ENCODE assay signal across 28 mouse cellular contexts in the genomic region with DNA sequence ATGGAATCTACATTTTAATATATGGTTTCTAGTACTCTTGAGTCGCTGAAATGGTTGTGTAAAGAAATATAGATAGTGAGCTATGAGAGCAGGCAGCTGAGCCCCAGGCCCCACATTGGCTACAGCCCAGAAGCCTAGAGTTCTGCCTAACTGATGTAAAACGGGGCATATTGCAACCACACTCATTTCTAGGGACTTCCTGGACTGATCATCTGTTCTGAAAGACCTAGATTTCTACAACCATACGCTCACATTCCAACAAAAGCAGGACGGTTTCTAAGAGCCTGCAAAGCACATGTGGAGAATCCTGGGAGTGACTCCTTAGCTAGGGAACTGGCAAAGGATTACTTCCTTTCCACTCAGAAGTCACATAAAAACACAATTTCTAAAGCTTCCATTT. TPM values are rescaled to one million over a fixed set of nuclear protein-coding genes. Genes with fewer than 3 reads are reported as not detected.
DNase-seq lines count a peak whose midpoint lies in the region; ATAC-seq lines count a peak whose summit lies in the region.
"Had no signal": no experiment of that assay in that cellular context is flagged by ENCODE, and none has a peak within 500 bp of the region (broad histone marks: within the 10 kb centered on the region; RNA-seq: fewer than 3 reads in every experiment).

No protein-coding gene starts in this region.

- H3K27me3 ChIP-seq in heart, embryonic 12.5 days (replicated peaks), result no peaks in the 10 kb centered on the region
- no peaks in the 10 kb centered on the region for H3K27me3 ChIP-seq in kidney, embryonic 15.5 days
- H3K27me3 ChIP-seq in midbrain, embryonic 11.5 days (ENCODE audit: control insufficient read depth, insufficient read depth, low read length), result no peaks in the 10 kb centered on the region
- H3K27me3 ChIP-seq in midbrain, embryonic 14.5 days (ENCODE audit: control insufficient read depth, insufficient read depth, low read length), result no peaks in the 10 kb centered on the region
- H3K27me3 ChIP-seq: embryonic facial prominence, embryonic 13.5 days; midbrain, embryonic 13.5 days had no signal

- no peak overlapping the region for H3K9ac ChIP-seq in heart, embryonic 12.5 days
- H3K9ac ChIP-seq in kidney, embryonic 15.5 days, result no peak overlapping the region
- no peak overlapping the region for H3K9ac ChIP-seq in midbrain, embryonic 11.5 days (ENCODE audit: low read length)
- no peak overlapping the region for H3K9ac ChIP-seq in midbrain, embryonic 14.5 days (replicated peaks; ENCODE audit: low read length)
- H3K9ac ChIP-seq: embryonic facial prominence, embryonic 13.5 days; hindbrain, embryonic 14.5 days; midbrain, embryonic 13.5 days had no signal

- intact Hi-C loops in heart, postnatal 36 days (cut with DNase I), result no loop called here

- WGBS in heart, embryonic 12.5 days, result 45% methylated on average over 4 of the region's 4 CpGs
- WGBS in kidney, embryonic 15.5 days, result 62% methylated on average over 4 of the region's 4 CpGs
- 84% methylated on average over 4 of the region's 4 CpGs for WGBS in midbrain, embryonic 11.5 days
- 80% methylated on average over 4 of the region's 4 CpGs for WGBS in midbrain, embryonic 14.5 days

- DNase-seq in heart, postnatal 36 days, result no peak
- no peak for DNase-seq in kidney, adult 18-20 months
- DNase-seq in midbrain, embryonic 11.5 days (ENCODE audit: low spot score, missing footprints), result peak; percentile 56
- DNase-seq in midbrain, embryonic 14.5 days, result no peak
- no peak for DNase-seq in embryo, embryonic 9.5 days (ENCODE audit: extremely low spot score)
- DNase-seq: adrenal gland, adult 2 months; cerebellum, adult 11 months; cerebellum, adult 9-11 months; heart, postnatal 4 days; kidney, adult 2 months; kidney, postnatal 10 days; lung, postnatal 14 days; right cerebral cortex, postnatal 14 days; spleen, adult 18-20 months had no signal

- H3K4me3 ChIP-seq in heart, embryonic 12.5 days, result no peak overlapping the region
- no peak overlapping the region for H3K4me3 ChIP-seq in kidney, embryonic 15.5 days (replicated peaks)
- H3K4me3 ChIP-seq in midbrain, embryonic 11.5 days (ENCODE audit: low read depth, low read length), result no peak overlapping the region
- H3K4me3 ChIP-seq in midbrain, embryonic 14.5 days (replicated peaks; ENCODE audit: low read depth, low read length), result no peak overlapping the region
- H3K4me3 ChIP-seq: embryonic facial prominence, embryonic 13.5 days; midbrain, embryonic 13.5 days had no signal

- H3K36me3 ChIP-seq in heart, embryonic 12.5 days, result peaks cover 14% of the 10 kb centered on the region
- H3K36me3 ChIP-seq in kidney, embryonic 15.5 days, result peaks cover 13% of the 10 kb centered on the region; the same call in 1 of the 2 replicates
- H3K36me3 ChIP-seq in midbrain, embryonic 11.5 days (ENCODE audit: control insufficient read depth, insufficient read depth, low read length), result no peaks in the 10 kb centered on the region
- no peaks in the 10 kb centered on the region for H3K36me3 ChIP-seq in midbrain, embryonic 14.5 days (ENCODE audit: control insufficient read depth, insufficient read depth, low read length)
- H3K36me3 ChIP-seq: midbrain, embryonic 13.5 days had no signal

- no peak for ATAC-seq in heart, embryonic 12.5 days (ENCODE audit: insufficient number of reproducible peaks, low FRiP score)
- ATAC-seq in kidney, embryonic 15.5 days (replicated peaks; ENCODE audit: low FRiP score), result no peak
- ATAC-seq in midbrain, embryonic 11.5 days (ENCODE audit: low FRiP score), result no peak
- no peak for ATAC-seq in midbrain, embryonic 14.5 days (ENCODE audit: low FRiP score, low TSS enrichment)
- ATAC-seq: forebrain, embryonic 14.5 days; inflammation-experienced regulatory T-cells, adult 6 months; midbrain, embryonic 13.5 days had no signal

- no peaks in the 10 kb centered on the region for H3K9me3 ChIP-seq in heart, embryonic 12.5 days (replicated peaks)
- H3K9me3 ChIP-seq in kidney, embryonic 15.5 days (replicated peaks), result no peaks in the 10 kb centered on the region
- no peaks in the 10 kb centered on the region for H3K9me3 ChIP-seq in midbrain, embryonic 11.5 days (ENCODE audit: control insufficient read depth, low read length)
- no peaks in the 10 kb centered on the region for H3K9me3 ChIP-seq in midbrain, embryonic 14.5 days (ENCODE audit: control insufficient read depth, low read length)
- H3K9me3 ChIP-seq: embryonic facial prominence, embryonic 13.5 days; midbrain, embryonic 13.5 days had no signal

- H3K27ac ChIP-seq in heart, embryonic 12.5 days (ENCODE audit: poor library complexity, severe bottlenecking), result peak overlapping the region; percentile 87
- peak overlapping the region; percentile 45; the same call in 1 of the 2 replicates for H3K27ac ChIP-seq in kidney, embryonic 15.5 days
- no peak overlapping the region for H3K27ac ChIP-seq in midbrain, embryonic 11.5 days (ENCODE audit: low read depth, low read length)
- H3K27ac ChIP-seq in midbrain, embryonic 14.5 days (replicated peaks; ENCODE audit: low read depth, low read length), result no peak overlapping the region
- H3K27ac ChIP-seq: embryonic facial prominence, embryonic 13.5 days; hindbrain, embryonic 14.5 days; midbrain, embryonic 13.5 days had no signal

- H3K4me2 ChIP-seq in heart, embryonic 12.5 days, result no peak overlapping the region
- H3K4me2 ChIP-seq in kidney, embryonic 15.5 days, result no peak overlapping the region
- no peak overlapping the region for H3K4me2 ChIP-seq in midbrain, embryonic 11.5 days
- no peak overlapping the region for H3K4me2 ChIP-seq in midbrain, embryonic 14.5 days (ENCODE audit: low read length)
- H3K4me2 ChIP-seq: embryonic facial prominence, embryonic 13.5 days; hindbrain, embryonic 14.5 days; midbrain, embryonic 13.5 days had no signal

- H3K4me1 ChIP-seq in heart, embryonic 12.5 days (replicated peaks), result peaks cover 77% of the 10 kb centered on the region
- peaks cover 66% of the 10 kb centered on the region for H3K4me1 ChIP-seq in kidney, embryonic 15.5 days
- peaks cover 3% of the 10 kb centered on the region; the same call in 1 of the 2 replicates for H3K4me1 ChIP-seq in midbrain, embryonic 11.5 days (ENCODE audit: control insufficient read depth, insufficient read depth, low read length)
- H3K4me1 ChIP-seq in midbrain, embryonic 14.5 days (ENCODE audit: control insufficient read depth, insufficient read depth, low read length), result 0 out of 2 replicates have a peak, but pooled peaks cover 2% of the 10 kb centered on the region

RNA-seq across cellular contexts. Expression of a gene that starts 9.8 kb away (rescaled TPM):
- polyA plus RNA-seq in heart, embryonic 12.5 days (2016; fragmentation: Nextera tagmentation; extraction: Ambion mirVana), result not detected in 2 replicates
- total RNA-seq in heart, postnatal 36 days (2021), result 1 to 10 TPM in 1 of 2 experiments, not detected in 1; 2.4 TPM
- polyA plus RNA-seq in kidney, embryonic 15.5 days (2015; fragmentation: Nextera tagmentation; extraction: Ambion mirVana), result not detected in 2 replicates
- not detected in 2 replicates for polyA plus RNA-seq in midbrain, embryonic 11.5 days (2014; fragmentation: Nextera tagmentation; extraction: Ambion mirVana)
- polyA plus RNA-seq in midbrain, embryonic 14.5 days (2014; fragmentation: Nextera tagmentation; extraction: Ambion mirVana), result not detected in 2 replicates
- total RNA-seq: common myeloid progenitor, adult 5-6 weeks; liver, adult 2 months; MEL had no signal
- polyA plus RNA-seq: adrenal gland, adult 2 months; C2C12; embryonic facial prominence, embryonic 13.5 days; forebrain, embryonic 14.5 days; hindbrain, embryonic 14.5 days; inflammation-experienced regulatory T-cells, adult 6 months; kidney, adult 2 months; liver, adult 2 months; liver, embryonic 16.5 days; midbrain, embryonic 13.5 days; neural tube, embryonic 11.5 days; thymus, postnatal 0 days had no signal

RNA-seq across cellular contexts. Expression of a gene that starts 22.0 kb away (rescaled TPM):
- polyA plus RNA-seq in heart, embryonic 12.5 days (2016; fragmentation: Nextera tagmentation; extraction: Ambion mirVana), result 33.3 and 36.0 TPM in 2 replicates
- total RNA-seq in heart, postnatal 36 days (2021), result 10 to 100 TPM; 33.3 to 38.5 TPM
- polyA plus RNA-seq in kidney, embryonic 15.5 days (2015; fragmentation: Nextera tagmentation; extraction: Ambion mirVana), result 23.5 and 24.5 TPM in 2 replicates
- polyA plus RNA-seq in midbrain, embryonic 11.5 days (2014; fragmentation: Nextera tagmentation; extraction: Ambion mirVana), result 10.7 and 11.2 TPM in 2 replicates
- polyA plus RNA-seq in midbrain, embryonic 14.5 days (2014; fragmentation: Nextera tagmentation; extraction: Ambion mirVana), result 5.4 and 7.1 TPM in 2 replicates

Comparison
In these comparisons a context has a peak if more than half of its experiments do, and no peak if none do; other contexts are left out.
1. H3K27ac ChIP-seq: peak in heart, embryonic 12.5 days (single experiment) and kidney, embryonic 15.5 days (single experiment); none in midbrain, embryonic 11.5 days (single experiment) and midbrain, embryonic 14.5 days (single experiment).